Mouse (Mus musculus) cerebellum, adult 8-10 months (tissue): ENCODE measurements at regions not wholly inside any gene's neighbourhood (a gene's known extent, or its start where the extent isn't known, plus 50 kb on each side); places are given as distances from the start of the nearest gene placed in this dataset.

ENCODE experiments used
- DNase-seq: peaks from one replicate; pipeline ENCODE4 v3.0.0; 2022

DNA sequence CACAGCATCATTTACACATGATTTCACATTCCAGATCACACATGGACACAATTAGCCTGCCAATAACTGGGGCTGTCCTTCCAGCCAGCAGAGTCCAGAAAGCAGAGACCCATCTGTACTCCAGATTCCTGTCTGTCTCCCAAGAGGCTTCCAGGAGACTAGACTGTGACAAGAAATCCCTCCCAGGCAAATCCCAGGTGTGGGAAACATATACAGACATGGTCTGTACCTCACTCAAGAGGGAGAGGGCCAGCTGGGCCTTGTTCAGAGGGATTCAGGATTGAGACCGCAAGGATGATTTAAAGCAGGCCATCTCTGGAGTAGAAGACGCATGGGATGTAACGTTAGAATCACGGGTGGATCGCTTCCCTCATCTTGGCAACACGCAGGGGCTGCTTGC lies 182.7 kb upstream of the Prr30 start:
- DNase-seq = no peak

- no peak for DNase-seq
Observed at GRCm38 (mm10) chr14:101381943-101382342, 181.8 kb upstream of the Prr30 start.

DNA sequence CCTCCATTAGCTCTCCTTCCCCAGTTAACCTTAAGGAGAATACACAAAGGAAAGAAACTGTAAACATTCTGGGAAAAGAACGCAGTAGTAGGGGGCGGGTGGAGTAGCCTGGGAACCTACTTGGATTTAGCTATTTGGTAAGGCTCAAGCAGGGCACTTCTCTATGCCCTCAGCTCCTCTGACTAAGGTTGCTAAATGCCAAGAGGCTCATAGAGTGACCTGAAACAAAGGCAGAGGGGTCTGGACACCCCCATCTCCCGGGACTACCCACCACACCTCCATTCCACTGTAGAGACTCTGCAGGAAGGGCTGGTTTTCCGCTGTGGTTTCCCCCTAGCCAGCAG lies 179.5 kb upstream of the Prr30 start:
- DNase-seq = no peak

DNA sequence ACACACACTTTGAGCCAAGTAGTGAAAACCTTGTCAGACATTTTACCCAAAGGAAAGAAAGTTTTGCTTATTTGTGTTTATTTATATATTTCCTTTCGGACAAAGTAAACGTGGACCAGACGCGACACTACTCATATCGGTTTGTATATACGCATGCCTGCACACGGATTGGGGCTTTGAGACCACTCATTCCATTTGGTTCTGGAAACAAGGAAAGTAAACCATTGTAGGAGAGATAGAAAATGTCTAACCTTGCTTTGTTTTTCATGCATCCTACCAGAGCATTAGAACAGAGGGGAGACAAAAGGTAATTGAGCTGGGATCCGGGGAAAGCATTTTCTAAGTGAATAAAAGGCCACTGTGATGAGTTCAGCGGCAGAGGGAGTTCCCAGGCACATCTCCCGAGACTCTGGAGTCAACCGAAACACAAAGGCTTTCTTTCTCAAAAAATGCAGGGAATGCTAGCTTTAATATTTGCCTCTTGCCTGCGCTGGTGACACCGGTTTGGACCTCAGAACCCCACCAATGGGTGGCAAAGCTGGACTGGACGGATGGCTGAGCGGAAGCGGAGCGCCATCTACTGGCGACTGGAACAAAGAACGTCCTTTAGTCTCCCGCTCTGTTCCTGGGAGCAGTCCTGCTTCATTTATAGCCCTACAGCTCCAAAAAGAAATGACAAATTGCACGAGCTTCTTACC lies 179.0 kb upstream of the Prr30 start:
- peak; percentile 50 for DNase-seq

GRCm38 (mm10) chr14:101378545-101378944 lies 178.4 kb upstream of the Prr30 start:
- DNase-seq = no peak

DNA sequence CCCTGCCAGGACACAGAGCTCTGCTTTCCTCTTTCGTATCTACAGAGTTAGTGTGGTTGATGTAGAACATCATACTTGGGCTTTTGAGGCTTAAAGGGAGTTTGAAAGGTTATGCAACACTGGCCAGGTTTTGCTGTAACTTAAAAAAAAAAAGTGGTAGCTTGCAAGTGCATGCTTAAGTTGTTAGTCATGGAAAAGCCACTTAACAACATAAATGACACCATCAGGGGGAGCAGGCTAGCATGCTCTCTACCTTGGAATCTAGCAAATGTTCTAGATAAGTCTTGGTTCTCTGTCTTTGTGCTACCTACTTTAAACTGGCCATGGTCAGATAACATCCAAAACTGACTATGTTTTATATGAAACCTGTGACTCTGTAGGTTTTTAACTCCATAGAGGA lies 176.6 kb upstream of the Prr30 start:
- no peak for DNase-seq

DNA sequence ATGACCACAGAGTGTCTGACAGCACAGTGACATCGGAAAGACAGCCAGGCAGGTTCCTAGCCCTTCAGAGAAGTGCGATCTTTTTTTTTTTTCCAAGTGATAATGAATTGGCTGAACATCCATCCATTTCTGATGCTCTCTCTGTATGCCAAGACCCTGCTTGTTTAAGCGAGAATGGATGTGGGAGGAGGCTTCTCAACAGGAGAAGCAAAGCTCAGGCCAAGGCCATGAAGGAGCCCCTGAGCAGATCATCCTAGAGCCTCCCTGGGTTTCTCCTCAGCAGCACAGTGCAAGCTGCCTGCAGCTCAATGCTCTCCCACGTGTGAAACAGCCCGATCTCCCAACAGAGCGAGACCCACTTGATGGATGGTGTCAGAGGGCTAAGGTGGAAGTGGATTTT lies 175.7 kb upstream of the Prr30 start:
- DNase-seq = no peak

- no peak for DNase-seq
Observed at GRCm38 (mm10) chr14:101373864-101374263, 173.7 kb upstream of the Prr30 start.

- no peak for DNase-seq
Observed at GRCm38 (mm10) chr14:101359860-101360259, 159.7 kb upstream of the Prr30 start.

GRCm38 (mm10) chr14:101353009-101353378 lies 152.9 kb upstream of the Prr30 start:
- no peak for DNase-seq

GRCm38 (mm10) chr14:101352046-101353008 lies 152.2 kb upstream of the Prr30 start:
- DNase-seq = peak; percentile 2

DNA sequence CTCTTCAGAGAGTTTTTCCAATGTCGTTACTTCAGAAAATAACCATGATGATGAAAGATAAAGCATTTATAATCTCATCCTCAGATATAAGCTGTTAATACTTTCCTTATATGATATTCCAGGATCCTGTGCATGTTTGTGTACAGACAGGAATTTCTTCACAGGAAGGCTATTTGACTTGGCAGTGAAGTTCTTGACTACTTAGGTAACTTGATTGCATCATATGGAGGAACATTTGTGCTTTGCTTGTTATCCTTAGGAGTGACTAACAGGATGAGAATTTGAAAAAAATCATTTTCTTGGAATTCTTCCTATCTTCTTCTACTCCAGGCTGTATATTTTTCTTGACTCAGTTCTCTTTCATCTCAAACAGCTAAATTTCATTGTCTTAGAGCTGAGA lies 140.2 kb upstream of the Prr30 start:
- DNase-seq = no peak

GRCm38 (mm10) chr14:101332015-101332414 lies 131.9 kb upstream of the Prr30 start:
- no peak for DNase-seq

- peak; percentile 12 for DNase-seq
Observed at GRCm38 (mm10) chr14:101327421-101327820, 127.3 kb upstream of the Prr30 start.

DNA sequence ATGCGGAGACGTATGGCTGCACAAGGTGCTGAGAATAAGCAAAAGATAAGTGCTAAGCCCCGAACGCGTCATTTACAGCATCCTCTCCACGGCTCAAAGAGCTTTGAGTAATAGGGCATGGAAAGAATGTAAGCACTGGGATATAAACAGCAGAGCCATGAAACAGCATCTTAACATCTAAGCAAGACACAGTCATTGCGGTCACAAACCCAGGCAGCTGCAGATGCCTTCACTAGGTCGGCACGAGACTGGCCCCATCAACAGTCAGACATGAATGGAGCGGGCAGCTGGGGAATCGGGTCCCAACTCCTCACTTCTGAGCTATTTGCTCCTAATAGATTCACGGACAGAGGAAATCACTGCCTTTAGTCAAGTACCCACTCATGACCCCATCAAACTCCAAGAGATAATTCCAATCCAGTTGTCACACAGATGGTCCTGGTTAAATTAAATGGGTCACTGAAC lies 126.4 kb upstream of the Prr30 start:
- no peak for DNase-seq

GRCm38 (mm10) chr14:101323361-101323760 lies 123.2 kb upstream of the Prr30 start:
- DNase-seq = no peak

GRCm38 (mm10) chr14:101307920-101308319 lies 107.8 kb upstream of the Prr30 start:
- no peak for DNase-seq

GRCm38 (mm10) chr14:101304487-101305032 lies 104.4 kb upstream of the Prr30 start:
- no peak for DNase-seq

DNA sequence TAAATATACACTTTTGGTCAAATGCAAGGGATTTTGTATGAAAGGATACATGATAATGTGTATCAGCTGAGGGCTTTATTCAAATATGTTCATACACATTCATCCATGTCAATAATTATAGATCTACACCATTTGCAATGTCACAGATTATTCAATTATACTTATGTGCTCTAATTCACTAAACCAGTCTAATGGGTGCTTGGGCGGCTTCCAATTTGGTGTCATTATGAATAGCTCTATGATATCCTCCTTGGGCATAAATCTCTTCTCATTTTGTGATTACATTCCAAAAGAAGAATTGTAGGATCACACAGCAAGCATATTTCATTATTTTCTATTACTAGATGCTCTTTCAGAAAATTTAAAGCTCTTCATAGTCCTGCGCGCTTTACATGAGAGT lies 97.7 kb upstream of the Prr30 start:
- no peak for DNase-seq

GRCm38 (mm10) chr14:101294693-101295092 lies 94.6 kb upstream of the Prr30 start:
- DNase-seq = no peak

- DNase-seq = no peak
Observed at GRCm38 (mm10) chr14:101287755-101288154, 87.6 kb upstream of the Prr30 start.

GRCm38 (mm10) chr14:101269048-101269789 lies 69.1 kb upstream of the Prr30 start:
- DNase-seq = no peak

GRCm38 (mm10) chr14:101267536-101267935 lies 67.4 kb upstream of the Prr30 start:
- no peak for DNase-seq
